Mouse (Mus musculus) neural tube, embryonic 14.5 days (tissue): ENCODE measurements at regions not wholly inside any gene's neighbourhood (a gene's known extent, or its start where the extent isn't known, plus 50 kb on each side); places are given as distances from the start of the nearest gene placed in this dataset.

Source experiments
- ATAC-seq: fragments of 200-750 bp; cut with Nextera tagmentation; 2 replicates; pipeline ENCODE4 v1.8.0; 2017; ENCODE audit warnings: low read depth, mild to moderate bottlenecking, moderate TSS enrichment, moderate library complexity
- H3K27ac ChIP-seq: fragments of 300-500 bp; sonication (generic); 2 replicates; pipeline ENCODE4 v1.5.1; 2014; ENCODE audit warnings: low read depth, mild to moderate bottlenecking, control low read depth, low read length, moderate library complexity, mixed read lengths
- H3K27me3 ChIP-seq: fragments of 300-500 bp; sonication (generic); 2 replicates; pipeline ENCODE4 v1.6.1; 2014; ENCODE audit warnings: low read length; ENCODE audit not compliant: control insufficient read depth, insufficient read depth
- H3K36me3 ChIP-seq: fragments of 300-500 bp; sonication (generic); 2 replicates; pipeline ENCODE4 v1.6.1; 2014; ENCODE audit warnings: low read length, mixed read lengths; ENCODE audit not compliant: control insufficient read depth, insufficient read depth
- H3K4me1 ChIP-seq: fragments of 300-500 bp; sonication (generic); 2 replicates; pipeline ENCODE4 v1.6.1; 2014; ENCODE audit warnings: low read length; ENCODE audit not compliant: control insufficient read depth, insufficient read depth
- H3K4me2 ChIP-seq: fragments of 300-500 bp; sonication (generic); 2 replicates; pipeline ENCODE4 v1.6.1; 2014; ENCODE audit warnings: mild to moderate bottlenecking, low read depth, low read length, control low read depth
- H3K4me3 ChIP-seq: fragments of 300-500 bp; sonication (generic); 2 replicates; pipeline ENCODE4 v1.5.1; 2014; ENCODE audit warnings: low read depth, low read length, control low read depth, mixed read lengths
- H3K9ac ChIP-seq: fragments of 300-500 bp; sonication (generic); replicated peaks from 2 replicates; pipeline ENCODE4 v1.6.1; 2014; ENCODE audit warnings: low read depth, mild to moderate bottlenecking, control low read depth, low read length, mixed read lengths
- H3K9me3 ChIP-seq: fragments of 300-500 bp; sonication (generic); 2 replicates; pipeline ENCODE4 v1.6.1; 2016; ENCODE audit warnings: low read length; ENCODE audit not compliant: control insufficient read depth
- WGBS: fragments of 180-500 bp; shearing (Covaris S2); extraction: QIAGEN DNeasy Blood & Tissue Kit; methylation state at CpG from one replicate; pipeline ENCODE4 v1.1.7; 2014; 5-methylcytosine and 5-hydroxymethylcytosine counted together

- WGBS, result 75% methylated on average over 15 of the region's 15 CpGs
- Histone ChIP-seq H3K9ac (no peak overlapping the region), H3K27me3 (no peaks in the 10 kb centered on the region), H3K36me3 (no peaks in the 10 kb centered on the region), H3K4me1 (no peaks in the 10 kb centered on the region), H3K4me2 (no peak overlapping the region), H3K27ac (no peak overlapping the region), H3K9me3 (no peaks in the 10 kb centered on the region), H3K4me3 (no peak overlapping the region)
- no peak for ATAC-seq
These were observed 442.2 kb upstream of the Gm19410 start for GRCm38 (mm10) chr8:35323180-35323975.
